Mouse (Mus musculus): ENCODE results near the gene Apc2. TPM values are rescaled to one million over a fixed set of nuclear protein-coding genes. Genes with fewer than 3 reads are reported as not detected.
A peak's percentile ranks its signal among the peaks of the same experiment; 100 is the strongest.

Apc2 gene
- polyA plus RNA-seq, 1 experiment: 0.74 TPM

GRCm38 (mm10) chr10:80339941-80340750, 44.4 kb downstream of the Apc2 start:
- 20% methylated on average over 19 of the region's 19 CpGs for WGBS
- no peak for TF ChIP-seq POLR2A (IDR thresholded peaks at IDR 0.05; ENCODE audit: low read depth, low read length)
- peak; percentile 86 for TF ChIP-seq CTCF (conservative IDR thresholded peaks at IDR 0.05; ENCODE audit: insufficient read depth, insufficient read length, low read depth, low read length)
- no peak overlapping the region for H3K27ac ChIP-seq (ENCODE audit: insufficient read depth, low read depth, low read length)
- peak; percentile 85 for DNase-seq
- H3K4me1 ChIP-seq (ENCODE audit: control insufficient read depth, insufficient read depth, low read length): peaks cover 11% of the 10 kb centered on the region
- H3K36me3 ChIP-seq (ENCODE audit: control insufficient read depth, insufficient read depth, low read length): no peaks in the 10 kb centered on the region
- H3K27me3 ChIP-seq (replicated peaks; ENCODE audit: control insufficient read depth, insufficient read depth, low read length): no peaks in the 10 kb centered on the region
- H3K4me3 ChIP-seq (ENCODE audit: insufficient read depth, low read depth, low read length): no peak overlapping the region

- WGBS: 40% methylated on average over 21 of the region's 21 CpGs
- peaks cover 11% of the 10 kb centered on the region for H3K4me1 ChIP-seq (ENCODE audit: control insufficient read depth, insufficient read depth, low read length)
- no peak overlapping the region for H3K27ac ChIP-seq (ENCODE audit: insufficient read depth, low read depth, low read length)
- DNase-seq: no peak
- no peaks in the 10 kb centered on the region for H3K27me3 ChIP-seq (replicated peaks; ENCODE audit: control insufficient read depth, insufficient read depth, low read length)
- H3K36me3 ChIP-seq (ENCODE audit: control insufficient read depth, insufficient read depth, low read length): no peaks in the 10 kb centered on the region
- TF ChIP-seq POLR2A (IDR thresholded peaks at IDR 0.05; ENCODE audit: low read depth, low read length) (no peak), CTCF (conservative IDR thresholded peaks at IDR 0.05; ENCODE audit: insufficient read depth, insufficient read length, low read depth, low read length) (no peak)
- H3K4me3 ChIP-seq (ENCODE audit: insufficient read depth, low read depth, low read length): no peak overlapping the region
Measured at GRCm38 (mm10) chr10:80341026-80341425, 45.2 kb downstream of the Apc2 start.

GRCm38 (mm10) chr10:80341491-80342304, 45.9 kb downstream of the Apc2 start:
- H3K4me1 ChIP-seq (ENCODE audit: control insufficient read depth, insufficient read depth, low read length): peaks cover 11% of the 10 kb centered on the region
- H3K27ac ChIP-seq (ENCODE audit: insufficient read depth, low read depth, low read length): no peak overlapping the region
- TF ChIP-seq CTCF (conservative IDR thresholded peaks at IDR 0.05; ENCODE audit: insufficient read depth, insufficient read length, low read depth, low read length) (no peak), POLR2A (IDR thresholded peaks at IDR 0.05; ENCODE audit: low read depth, low read length) (no peak)
- no peak for DNase-seq
- no peaks in the 10 kb centered on the region for H3K36me3 ChIP-seq (ENCODE audit: control insufficient read depth, insufficient read depth, low read length)
- 11% methylated on average over 47 of the region's 47 CpGs for WGBS
- no peaks in the 10 kb centered on the region for H3K27me3 ChIP-seq (replicated peaks; ENCODE audit: control insufficient read depth, insufficient read depth, low read length)
- H3K4me3 ChIP-seq (ENCODE audit: insufficient read depth, low read depth, low read length): no peak overlapping the region

- no peak for TF ChIP-seq CTCF (conservative IDR thresholded peaks at IDR 0.05; ENCODE audit: insufficient read depth, insufficient read length, low read depth, low read length)
- no peak for TF ChIP-seq POLR2A (IDR thresholded peaks at IDR 0.05; ENCODE audit: low read depth, low read length)
- H3K4me1 ChIP-seq (ENCODE audit: control insufficient read depth, insufficient read depth, low read length): peaks cover 11% of the 10 kb centered on the region
- no peak for DNase-seq
- H3K27me3 ChIP-seq (replicated peaks; ENCODE audit: control insufficient read depth, insufficient read depth, low read length): no peaks in the 10 kb centered on the region
- no peaks in the 10 kb centered on the region for H3K36me3 ChIP-seq (ENCODE audit: control insufficient read depth, insufficient read depth, low read length)
- H3K27ac ChIP-seq (ENCODE audit: insufficient read depth, low read depth, low read length): no peak overlapping the region
- H3K4me3 ChIP-seq (ENCODE audit: insufficient read depth, low read depth, low read length): no peak overlapping the region
- WGBS: 4% methylated on average over 26 of the region's 26 CpGs
Measured at GRCm38 (mm10) chr10:80342305-80342748, 46.5 kb downstream of the Apc2 start.

GRCm38 (mm10) chr10:80342749-80343424, 47.1 kb downstream of the Apc2 start:
- Histone ChIP-seq H3K4me1 (ENCODE audit: control insufficient read depth, insufficient read depth, low read length) (peaks cover 11% of the 10 kb centered on the region), H3K4me3 (ENCODE audit: insufficient read depth, low read depth, low read length) (no peak overlapping the region)
- DNase-seq: peak; percentile 67

GRCm38 (mm10) chr10:80343425-80343895, 47.7 kb downstream of the Apc2 start:
- Histone ChIP-seq H3K36me3 (ENCODE audit: control insufficient read depth, insufficient read depth, low read length) (no peaks in the 10 kb centered on the region), H3K27me3 (replicated peaks; ENCODE audit: control insufficient read depth, insufficient read depth, low read length) (no peaks in the 10 kb centered on the region), H3K4me1 (ENCODE audit: control insufficient read depth, insufficient read depth, low read length) (peaks cover 11% of the 10 kb centered on the region), H3K4me3 (ENCODE audit: insufficient read depth, low read depth, low read length) (no peak overlapping the region), H3K27ac (ENCODE audit: insufficient read depth, low read depth, low read length) (no peak overlapping the region)
- TF ChIP-seq CTCF (conservative IDR thresholded peaks at IDR 0.05; ENCODE audit: insufficient read depth, insufficient read length, low read depth, low read length) (no peak), POLR2A (IDR thresholded peaks at IDR 0.05; ENCODE audit: low read depth, low read length) (no peak)
- DNase-seq: no peak
- 35% methylated on average over 13 of the region's 13 CpGs for WGBS

More at GRCm38 (mm10) chr10:80342749-80343424, 47.1 kb downstream of the Apc2 start:
- WGBS: 2% methylated on average over 31 of the region's 33 CpGs
- Histone ChIP-seq H3K27ac (ENCODE audit: insufficient read depth, low read depth, low read length) (no peak overlapping the region), H3K36me3 (ENCODE audit: control insufficient read depth, insufficient read depth, low read length) (no peaks in the 10 kb centered on the region), H3K27me3 (replicated peaks; ENCODE audit: control insufficient read depth, insufficient read depth, low read length) (no peaks in the 10 kb centered on the region)
- no peak for TF ChIP-seq CTCF (conservative IDR thresholded peaks at IDR 0.05; ENCODE audit: insufficient read depth, insufficient read length, low read depth, low read length)
- TF ChIP-seq POLR2A (IDR thresholded peaks at IDR 0.05; ENCODE audit: low read depth, low read length): no peak

All from kidney, adult 2 months (tissue).